Mouse (Mus musculus): ENCODE measurements around the gene Ttk. TPM values are rescaled to one million over a fixed set of nuclear protein-coding genes. Genes with fewer than 3 reads are reported as not detected.

Gene Ttk
- polyA plus RNA-seq (2015; fragmentation: Nextera tagmentation; extraction: Ambion mirVana) = 20.2 and 26.1 TPM in 2 replicates

GRCm38 (mm10) chr9:83833811-83834747 lies at the start of gene Ttk:
Gene Ttk (plus strand): TSS chr9:83834689.
- H3K9me3 ChIP-seq (replicated peaks) = no peaks in the 10 kb centered on the region
- WGBS (ENCODE audit: insufficient replicate concordance) = under 1% methylated on average over 38 of the region's 38 CpGs
- no peaks in the 10 kb centered on the region for H3K27me3 ChIP-seq
- ATAC-seq (ENCODE audit: low read depth) = peak; percentile 98
- peak within 1 kb of the TSS; percentile 97 for H3K4me3 ChIP-seq (replicated peaks)
- peaks cover 6% of the 10 kb centered on the region; the same call in 1 of the 2 replicates for H3K36me3 ChIP-seq
- peak within 1 kb of the TSS; percentile 74 for H3K27ac ChIP-seq
- H3K4me1 ChIP-seq (replicated peaks) = peaks cover 26% of the 10 kb centered on the region
- peak; percentile 89 for DNase-seq
- peak within 1 kb of the TSS; percentile 90 for H3K9ac ChIP-seq
- peak within 1 kb of the TSS; percentile 75 for H3K4me2 ChIP-seq

GRCm38 (mm10) chr9:83785501-83785900 lies 49.0 kb upstream of the Ttk start:
- no peaks in the 10 kb centered on the region for H3K27me3 ChIP-seq
- H3K36me3 ChIP-seq = no peaks in the 10 kb centered on the region
- H3K9me3 ChIP-seq (replicated peaks) = no peaks in the 10 kb centered on the region
- H3K4me2 ChIP-seq = no peak overlapping the region
- ATAC-seq (ENCODE audit: low read depth) (no peak), DNase-seq (no peak)
- H3K27ac ChIP-seq = no peak overlapping the region
- H3K4me1 ChIP-seq (replicated peaks) = no peaks in the 10 kb centered on the region
- no peak overlapping the region for H3K9ac ChIP-seq
- no peak overlapping the region for H3K4me3 ChIP-seq (replicated peaks)
- 51% methylated on average over 1 of the region's 1 CpGs for WGBS (ENCODE audit: insufficient replicate concordance)

- Histone ChIP-seq H3K4me3 (replicated peaks) (no peak overlapping the region), H3K36me3 (no peaks in the 10 kb centered on the region), H3K9ac (no peak overlapping the region), H3K9me3 (replicated peaks) (no peaks in the 10 kb centered on the region), H3K27ac (no peak overlapping the region), H3K27me3 (no peaks in the 10 kb centered on the region), H3K4me2 (no peak overlapping the region), H3K4me1 (replicated peaks) (no peaks in the 10 kb centered on the region)
- 79% methylated on average over 6 of the region's 6 CpGs for WGBS (ENCODE audit: insufficient replicate concordance)
- ATAC-seq (ENCODE audit: low read depth) = no peak
- no peak for DNase-seq
These were observed 45.2 kb upstream of the Ttk start for GRCm38 (mm10) chr9:83789326-83789725.

GRCm38 (mm10) chr9:83796875-83797274 lies 37.6 kb upstream of the Ttk start:
- H3K9me3 ChIP-seq (replicated peaks) = no peaks in the 10 kb centered on the region
- H3K36me3 ChIP-seq = no peaks in the 10 kb centered on the region
- no peak overlapping the region for H3K9ac ChIP-seq
- DNase-seq = no peak
- H3K4me1 ChIP-seq (replicated peaks) = no peaks in the 10 kb centered on the region
- no peak overlapping the region for H3K4me2 ChIP-seq
- 70% methylated on average over 7 of the region's 7 CpGs for whole genome bisulfite sequencing (ENCODE audit: insufficient replicate concordance)
- no peak for ATAC-seq (ENCODE audit: low read depth)
- H3K27me3 ChIP-seq = no peaks in the 10 kb centered on the region
- H3K4me3 ChIP-seq (replicated peaks) = no peak overlapping the region
- no peak overlapping the region for H3K27ac ChIP-seq

GRCm38 (mm10) chr9:83797898-83798297 lies 36.6 kb upstream of the Ttk start:
- no peaks in the 10 kb centered on the region for H3K4me1 ChIP-seq (replicated peaks)
- no peak overlapping the region for H3K9ac ChIP-seq
- H3K4me2 ChIP-seq = no peak overlapping the region
- no peak overlapping the region for H3K4me3 ChIP-seq (replicated peaks)
- H3K27me3 ChIP-seq = 0 out of 2 replicates have a peak, but pooled peaks cover 4% of the 10 kb centered on the region
- no peak for ATAC-seq (ENCODE audit: low read depth)
- no peak overlapping the region for H3K27ac ChIP-seq
- H3K9me3 ChIP-seq (replicated peaks) = no peaks in the 10 kb centered on the region
- DNase-seq = no peak
- no peaks in the 10 kb centered on the region for H3K36me3 ChIP-seq
- 70% methylated on average over 8 of the region's 8 CpGs for WGBS (ENCODE audit: insufficient replicate concordance)

- Histone ChIP-seq H3K36me3 (no peaks in the 10 kb centered on the region), H3K4me3 (replicated peaks) (no peak overlapping the region), H3K9ac (no peak overlapping the region), H3K9me3 (replicated peaks) (no peaks in the 10 kb centered on the region), H3K4me2 (no peak overlapping the region), H3K27me3 (peaks cover 45% of the 10 kb centered on the region), H3K4me1 (replicated peaks) (peaks cover 13% of the 10 kb centered on the region), H3K27ac (no peak overlapping the region)
- DNase-seq (no peak), ATAC-seq (ENCODE audit: low read depth) (no peak)
- 45% methylated on average over 13 of the region's 13 CpGs for WGBS (ENCODE audit: insufficient replicate concordance)
These were observed 30.1 kb upstream of the Ttk start for GRCm38 (mm10) chr9:83804341-83804740.

- H3K9ac ChIP-seq = no peak overlapping the region
- DNase-seq (no peak), ATAC-seq (ENCODE audit: low read depth) (no peak)
- WGBS (ENCODE audit: insufficient replicate concordance) = 1% methylated on average over 37 of the region's 37 CpGs
- peaks cover 13% of the 10 kb centered on the region for H3K4me1 ChIP-seq (replicated peaks)
- H3K27ac ChIP-seq = no peak overlapping the region
- no peaks in the 10 kb centered on the region for H3K9me3 ChIP-seq (replicated peaks)
- peak overlapping the region; percentile 70 for H3K4me2 ChIP-seq
- H3K36me3 ChIP-seq = no peaks in the 10 kb centered on the region
- H3K4me3 ChIP-seq (replicated peaks) = peak overlapping the region; percentile 52
- peaks cover 45% of the 10 kb centered on the region for H3K27me3 ChIP-seq
These were observed 29.1 kb upstream of the Ttk start for GRCm38 (mm10) chr9:83805164-83805976.

GRCm38 (mm10) chr9:83805977-83806815 lies 28.3 kb upstream of the Ttk start, which contains the start of gene Elovl4:
Gene Elovl4 (minus strand): TSS chr9:83806277.
- Histone ChIP-seq H3K9me3 (replicated peaks) (no peaks in the 10 kb centered on the region), H3K4me1 (replicated peaks) (peaks cover 13% of the 10 kb centered on the region), H3K27ac (no peak within 1 kb of the TSS), H3K4me3 (replicated peaks) (peak within 1 kb of the TSS; percentile 52), H3K9ac (no peak within 1 kb of the TSS), H3K27me3 (peaks cover 45% of the 10 kb centered on the region), H3K4me2 (peak within 1 kb of the TSS; percentile 70), H3K36me3 (no peaks in the 10 kb centered on the region)
- ATAC-seq (ENCODE audit: low read depth) (peak; percentile 31; the same call in 1 of the 2 replicates), DNase-seq (no peak)
- 1% methylated on average over 61 of the region's 71 CpGs for WGBS (ENCODE audit: insufficient replicate concordance)

GRCm38 (mm10) chr9:83807562-83807961 lies 26.9 kb upstream of the Ttk start:
- ATAC-seq (ENCODE audit: low read depth) (no peak), DNase-seq (no peak)
- WGBS (ENCODE audit: insufficient replicate concordance) = 8% methylated on average over 2 of the region's 2 CpGs

GRCm38 (mm10) chr9:83819188-83819587 lies 15.3 kb upstream of the Ttk start:
- Histone ChIP-seq H3K4me2 (no peak overlapping the region), H3K9ac (no peak overlapping the region), H3K4me3 (replicated peaks) (no peak overlapping the region), H3K4me1 (replicated peaks) (0 out of 2 replicates have a peak, but pooled peaks cover 2% of the 10 kb centered on the region), H3K27ac (no peak overlapping the region), H3K9me3 (replicated peaks) (no peaks in the 10 kb centered on the region), H3K36me3 (no peaks in the 10 kb centered on the region), H3K27me3 (no peaks in the 10 kb centered on the region)
- whole genome bisulfite sequencing (ENCODE audit: insufficient replicate concordance) = 62% methylated on average over 7 of the region's 7 CpGs
- ATAC-seq (ENCODE audit: low read depth) (no peak), DNase-seq (no peak)

More at GRCm38 (mm10) chr9:83807562-83807961, 26.9 kb upstream of the Ttk start:
- Histone ChIP-seq H3K9ac (no peak overlapping the region), H3K36me3 (no peaks in the 10 kb centered on the region), H3K27me3 (peaks cover 41% of the 10 kb centered on the region), H3K4me3 (replicated peaks) (no peak overlapping the region), H3K4me2 (no peak overlapping the region), H3K4me1 (replicated peaks) (peaks cover 13% of the 10 kb centered on the region), H3K9me3 (replicated peaks) (no peaks in the 10 kb centered on the region), H3K27ac (no peak overlapping the region)
